Mouse (Mus musculus): ENCODE results near the gene Slc9a8.

The Slc9a8 gene

GRCm38 (mm10) chr2:167506546-167507260, 85.2 kb downstream of the Slc9a8 start:
- in situ Hi-C loops (cut with MboI, MseI) = loop anchor here in 1 of 2 experiments (5.0 to 25.0 kb wide), 2 partner anchors 84 to 1544 kb away; partner anchors contain the start of gene Slc9a8

GRCm38 (mm10) chr2:167507719-167508385, 86.3 kb downstream of the Slc9a8 start:
- in situ Hi-C loops (cut with MboI, MseI) = loop anchor here in 1 of 2 experiments (5.0 to 25.0 kb wide), 2 partner anchors 86 to 1546 kb away; partner anchors contain the start of gene Slc9a8

- in situ Hi-C loops (cut with MboI, MseI) = loop anchor here in 1 of 2 experiments (5.0 to 25.0 kb wide), 2 partner anchors 86 to 1546 kb away; partner anchors contain the start of gene Slc9a8
Measured at GRCm38 (mm10) chr2:167508569-167508968, 87.1 kb downstream of the Slc9a8 start.

- in situ Hi-C loops (cut with MboI, MseI) = loop anchor here in 1 of 2 experiments (25.0 kb wide), 1 partner anchor 1548 kb away; no protein-coding TSS in a partner anchor
Measured at GRCm38 (mm10) chr2:167510485-167510884, 89.0 kb downstream of the Slc9a8 start.

GRCm38 (mm10) chr2:167512365-167512764, 90.9 kb downstream of the Slc9a8 start:
- in situ Hi-C loops (cut with MboI, MseI) = loop anchor here in 1 of 2 experiments (25.0 kb wide), 1 partner anchor 1550 kb away; no protein-coding TSS in a partner anchor

GRCm38 (mm10) chr2:167512970-167513369, 91.5 kb downstream of the Slc9a8 start:
- in situ Hi-C loops (cut with MboI, MseI) = loop anchor here in 1 of 2 experiments (25.0 kb wide), 1 partner anchor 1551 kb away; no protein-coding TSS in a partner anchor

- in situ Hi-C loops (cut with MboI, MseI) = loop anchor here in 1 of 2 experiments (25.0 kb wide), 1 partner anchor 1552 kb away; no protein-coding TSS in a partner anchor
Measured at GRCm38 (mm10) chr2:167514641-167515040, 93.1 kb downstream of the Slc9a8 start.

- in situ Hi-C loops (cut with MboI, MseI) = loop anchor here in 1 of 2 experiments (25.0 kb wide), 1 partner anchor 1553 kb away; no protein-coding TSS in a partner anchor
Measured at GRCm38 (mm10) chr2:167515688-167516087, 94.2 kb downstream of the Slc9a8 start.

- in situ Hi-C loops (cut with MboI, MseI) = loop anchor here in 1 of 2 experiments (25.0 kb wide), 1 partner anchor 1557 kb away; no protein-coding TSS in a partner anchor
Measured at GRCm38 (mm10) chr2:167519606-167520252, 98.2 kb downstream of the Slc9a8 start.
